Mouse (Mus musculus) naive thymus-derived CD4-positive, alpha-beta T cell, adult 5 months (primary cell): ENCODE data around the gene Il13. TPM values are rescaled to one million over a fixed set of nuclear protein-coding genes. Genes with fewer than 3 reads are reported as not detected.

Experiments
- polyA plus RNA-seq: library from polyadenylated mRNA; unstranded; fragments of 100-300 nt; shearing (Covaris generic); gene quantifications from one replicate; pipeline ENCODE4 v1.2.1, GENCODE M21; 2017

Il13 gene
- not detected for polyA plus RNA-seq

DNA sequence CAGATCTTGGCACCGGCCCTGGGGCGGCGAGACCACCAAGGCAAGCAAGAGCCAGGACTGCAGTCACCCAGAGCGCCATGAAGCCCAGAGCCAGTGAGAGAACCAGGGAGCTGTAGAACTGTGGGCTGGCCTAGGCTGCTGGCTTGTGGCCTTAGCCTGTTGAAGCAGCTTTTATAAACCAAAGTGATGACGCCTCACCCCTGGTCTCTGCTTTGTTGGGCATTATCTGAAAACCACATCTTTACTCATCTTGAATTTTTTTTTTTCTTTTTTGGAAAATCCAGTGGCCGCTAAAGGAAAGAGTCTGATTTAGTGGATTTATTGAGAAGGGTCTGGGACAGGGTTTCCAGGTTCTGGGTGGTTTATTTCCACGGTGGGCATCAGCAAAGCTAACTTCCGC is at the start of gene Il13:
Gene Il13 (minus strand): TSS at position 147 of the 400 bp plus-strand sequence.

DNA sequence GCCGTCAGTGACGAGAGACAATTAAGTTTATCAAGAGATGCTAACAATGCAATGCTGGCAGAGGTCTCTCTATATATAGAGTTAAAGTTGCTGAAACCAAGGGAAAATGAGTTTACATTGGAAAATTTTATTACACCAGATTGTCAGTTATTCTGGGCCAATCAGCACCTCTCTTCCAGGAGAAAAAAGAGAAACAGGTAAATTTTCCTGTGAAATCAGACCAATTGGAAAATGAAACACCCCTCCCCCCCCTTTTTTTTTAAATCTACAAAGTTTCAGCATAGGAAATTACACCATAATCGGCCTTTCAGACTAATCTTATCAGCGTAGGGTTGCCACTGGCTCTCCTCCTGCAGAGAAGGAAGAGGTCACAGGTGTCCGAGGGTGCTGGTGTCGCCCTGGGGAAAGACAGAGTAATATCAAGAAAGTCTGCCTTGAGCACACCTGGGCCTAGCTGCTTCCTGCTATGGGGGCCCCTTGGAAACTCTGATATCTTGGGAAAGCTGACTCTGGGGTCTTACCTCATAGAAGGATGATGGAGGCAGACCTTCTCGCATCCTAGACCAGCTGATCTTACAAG is 15.8 kb downstream of the Il13 start, which contains the start of gene Il4:
Gene Il4 (minus strand): TSS at position 51 of the 580 bp plus-strand sequence.

Other genes with a start within 250 kb of the Il13 start
- not detected for gene Leap2, start 211.5 kb downstream of the Il13 start, polyA plus RNA-seq
- 222 TPM for gene Uqcrq, start 203.9 kb downstream of the Il13 start, polyA plus RNA-seq
- gene Gdf9, start 203.7 kb downstream of the Il13 start, polyA plus RNA-seq, result 0.27 TPM
- gene Gm10447, start 177.6 kb downstream of the Il13 start, polyA plus RNA-seq, result not detected
- not detected for gene Shroom1, start 177.5 kb downstream of the Il13 start, polyA plus RNA-seq
- gene Gm9837, start 164.2 kb downstream of the Il13 start, polyA plus RNA-seq, result not detected
- gene Gm9945, start 154.5 kb downstream of the Il13 start, polyA plus RNA-seq, result not detected
- gene Sowaha, start 154.4 kb downstream of the Il13 start, polyA plus RNA-seq, result not detected
- gene Sept8, start 115.4 kb downstream of the Il13 start, polyA plus RNA-seq, result 1.2 TPM
- 8.3 TPM for gene Kif3a, start 67.3 kb downstream of the Il13 start, polyA plus RNA-seq
- gene Il4, start 16.0 kb downstream of the Il13 start, polyA plus RNA-seq, result not detected
- 29.6 TPM for gene Rad50, start 72.6 kb upstream of the Il13 start, polyA plus RNA-seq
- not detected for gene Il5, start 86.1 kb upstream of the Il13 start, polyA plus RNA-seq
- 501 TPM for gene Irf1, start 135.3 kb upstream of the Il13 start, polyA plus RNA-seq
- gene Gm17334, start 138.5 kb upstream of the Il13 start, polyA plus RNA-seq, result 5.7 TPM
- gene Gm12216, start 224.6 kb upstream of the Il13 start, polyA plus RNA-seq, result 15.7 TPM